Mouse (Mus musculus) C2C12 (cell line): ENCODE results near the gene Gzmf.

Experiments
- CEBPB ChIP-seq: IDR thresholded peaks from one replicate; pipeline ENCODE4 v1.6.1; 2011; ENCODE audit warnings: low read depth, mild to moderate bottlenecking, control low read depth, moderate library complexity
- CTCF ChIP-seq: IDR thresholded peaks from one replicate; pipeline ENCODE4 v1.5.1; 2011; ENCODE audit not compliant: control insufficient read depth, insufficient read depth, insufficient read length
- FOSL1 ChIP-seq: IDR thresholded peaks from one replicate; pipeline ENCODE4 v1.8.0; 2011; ENCODE audit warnings: mild to moderate bottlenecking, low read length; ENCODE audit not compliant: poor library complexity, insufficient read depth, severe bottlenecking
- MAX ChIP-seq: IDR thresholded peaks from one replicate; pipeline ENCODE4 v1.6.1; 2011; ENCODE audit warnings: mild to moderate bottlenecking, control low read depth
- MYOD1 ChIP-seq: IDR thresholded peaks from one replicate; pipeline ENCODE4 v1.6.1; 2011; ENCODE audit warnings: low read depth; ENCODE audit not compliant: control insufficient read depth, insufficient read length
- MYOG ChIP-seq: IDR thresholded peaks from one replicate; pipeline ENCODE4 v1.6.1; 2011; ENCODE audit not compliant: control insufficient read depth, insufficient read length; ENCODE audit errors: extremely low read depth
- USF1 ChIP-seq: IDR thresholded peaks from one replicate; pipeline ENCODE4 v1.6.1; 2011; ENCODE audit warnings: low read depth, mild to moderate bottlenecking, control low read depth, moderate library complexity

DNA sequence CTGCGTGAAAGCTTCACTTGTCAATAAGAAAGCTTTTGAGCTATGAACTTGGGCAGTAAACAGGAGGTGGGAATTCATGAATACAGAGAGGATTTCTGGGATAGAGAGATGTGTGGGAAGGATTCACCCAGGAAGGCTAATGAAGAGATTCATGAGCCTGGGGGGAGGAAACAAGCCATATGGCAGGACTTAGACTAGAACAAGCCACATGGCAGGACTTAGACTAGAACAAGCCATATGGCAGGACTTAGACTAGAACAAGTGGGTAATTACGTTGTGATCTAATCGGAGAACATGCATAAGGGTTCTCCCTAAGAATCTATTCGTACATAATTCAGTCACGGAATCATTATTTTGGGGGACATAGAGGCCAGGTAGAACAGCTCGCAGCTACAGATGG, 37.8 kb downstream of the Gzmf start:
- TF ChIP-seq CTCF (no peak), MAX (no peak), USF1 (no peak), MYOD1 (no peak), FOSL1 (no peak), CEBPB (no peak), MYOG (no peak)
